Mouse (Mus musculus): Measurements from ENCODE around the gene Fbxo7.

Fbxo7 gene

DNA sequence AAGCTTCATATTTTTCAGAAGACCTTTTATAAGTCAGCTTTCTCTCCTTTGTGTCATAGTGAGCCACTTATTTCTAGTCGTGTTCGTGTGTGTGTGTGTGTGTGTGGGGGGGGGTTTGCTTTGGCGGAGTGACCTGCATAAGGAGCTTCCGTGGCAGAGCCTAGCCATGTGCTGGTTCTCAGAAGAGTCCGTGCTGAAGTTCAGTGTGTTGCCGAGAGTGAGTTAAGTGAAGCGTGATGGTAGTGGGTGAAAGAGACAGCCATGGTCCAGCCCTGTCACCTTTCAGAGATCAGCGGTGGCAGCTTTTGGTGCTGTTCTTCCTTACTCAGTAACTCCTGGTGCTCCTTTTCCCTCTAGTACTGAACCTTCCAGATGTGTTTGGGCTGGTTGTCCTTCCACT, 22.3 kb downstream of the Fbxo7 start:
- DNase-seq, result peak; percentile 47 to 64

DNA sequence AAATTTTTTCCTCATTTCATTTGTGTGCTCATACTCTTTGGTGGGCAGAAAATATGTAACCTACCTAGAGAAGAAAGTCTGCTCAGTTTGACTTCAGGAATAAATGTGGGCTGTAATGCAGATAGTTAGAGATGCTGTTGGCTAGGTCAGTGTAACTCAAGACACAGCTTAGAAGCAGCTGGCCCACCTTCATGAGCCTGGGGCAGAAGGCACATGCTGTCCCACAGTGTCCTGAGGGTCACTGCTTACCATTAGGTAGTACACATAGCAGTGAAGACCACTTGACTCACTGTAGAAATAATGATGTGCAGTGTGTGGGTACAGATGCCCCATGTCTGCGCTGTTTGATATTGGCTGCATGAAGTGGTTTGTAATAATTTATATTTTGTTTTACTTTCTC, 24.6 kb downstream of the Fbxo7 start:
- DNase-seq, result no peak

DNA sequence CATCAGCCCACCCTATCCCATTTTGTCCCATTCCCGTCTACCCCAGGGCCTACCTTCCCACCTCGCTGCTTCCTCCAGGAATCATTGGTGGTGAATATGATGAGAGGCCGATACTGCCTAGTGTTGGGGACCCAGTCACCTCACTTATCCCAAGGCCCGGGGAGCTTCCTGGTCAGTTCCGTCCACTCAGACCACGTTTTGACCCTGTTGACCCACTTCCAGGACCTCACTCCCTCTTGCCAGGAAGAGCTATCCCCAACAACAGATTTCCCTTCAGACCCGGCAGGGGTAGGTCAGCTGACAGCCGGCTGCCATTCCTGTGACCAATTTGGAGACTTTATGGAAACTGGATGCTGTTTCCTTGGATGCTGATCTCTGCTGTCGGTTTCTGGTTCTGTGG, 26.0 kb downstream of the Fbxo7 start:
- no peak for DNase-seq

DNA sequence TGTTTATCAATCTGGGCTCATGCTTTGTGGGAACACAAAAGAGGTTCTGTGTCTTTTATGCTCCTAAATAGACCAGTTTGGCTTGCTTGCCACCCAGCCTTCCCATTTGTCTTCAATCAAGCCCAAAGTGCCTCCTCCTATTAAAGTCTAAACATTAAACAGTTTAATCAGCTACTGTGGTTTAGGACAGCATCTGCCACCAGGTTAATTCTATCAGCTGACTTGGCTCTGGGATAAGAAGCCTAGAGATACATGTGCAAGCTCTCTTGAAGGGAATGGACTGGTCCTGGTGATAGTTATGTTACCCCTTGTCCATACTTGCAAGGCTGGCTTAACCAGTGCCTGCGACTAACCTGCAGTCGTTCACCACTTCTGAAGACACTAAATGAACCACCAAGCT, 28.8 kb downstream of the Fbxo7 start:
- DNase-seq, result peak in 1 of 2 experiments; percentile 54

DNA sequence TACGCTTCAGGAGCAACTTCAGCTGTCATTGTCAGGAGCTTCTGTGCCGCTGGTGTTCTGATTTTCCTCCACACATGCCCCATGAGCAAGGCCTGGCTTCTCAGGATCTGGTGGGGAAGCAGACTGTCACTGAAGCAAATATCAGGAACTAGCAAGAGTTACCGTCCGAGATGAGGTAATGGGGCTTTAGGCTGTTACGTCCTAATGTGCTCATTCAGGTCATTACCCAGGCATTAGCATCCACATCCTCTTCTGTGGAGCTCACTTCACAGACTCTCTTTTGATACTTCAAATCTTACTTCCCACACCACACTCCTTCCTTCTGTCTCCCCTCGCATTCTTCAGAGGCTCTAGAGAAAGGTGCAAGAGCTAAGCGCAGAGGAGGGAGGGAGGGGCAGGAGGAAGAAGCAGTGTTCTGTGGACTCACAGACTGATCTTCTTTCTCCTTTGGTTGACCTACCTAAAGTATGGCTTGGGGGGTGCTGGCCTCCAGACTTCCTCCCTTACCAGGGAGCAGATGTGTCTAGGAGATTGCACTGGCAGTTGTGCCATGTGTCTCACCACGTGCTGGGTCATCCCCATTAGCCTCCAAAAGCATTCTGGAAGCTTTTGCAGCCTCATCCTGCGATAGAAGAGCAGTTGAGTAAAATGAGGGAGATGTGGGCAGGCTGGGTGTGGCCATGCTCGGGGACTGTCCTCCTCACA, 31.2 kb downstream of the Fbxo7 start:
- DNase-seq, result no peak

DNA sequence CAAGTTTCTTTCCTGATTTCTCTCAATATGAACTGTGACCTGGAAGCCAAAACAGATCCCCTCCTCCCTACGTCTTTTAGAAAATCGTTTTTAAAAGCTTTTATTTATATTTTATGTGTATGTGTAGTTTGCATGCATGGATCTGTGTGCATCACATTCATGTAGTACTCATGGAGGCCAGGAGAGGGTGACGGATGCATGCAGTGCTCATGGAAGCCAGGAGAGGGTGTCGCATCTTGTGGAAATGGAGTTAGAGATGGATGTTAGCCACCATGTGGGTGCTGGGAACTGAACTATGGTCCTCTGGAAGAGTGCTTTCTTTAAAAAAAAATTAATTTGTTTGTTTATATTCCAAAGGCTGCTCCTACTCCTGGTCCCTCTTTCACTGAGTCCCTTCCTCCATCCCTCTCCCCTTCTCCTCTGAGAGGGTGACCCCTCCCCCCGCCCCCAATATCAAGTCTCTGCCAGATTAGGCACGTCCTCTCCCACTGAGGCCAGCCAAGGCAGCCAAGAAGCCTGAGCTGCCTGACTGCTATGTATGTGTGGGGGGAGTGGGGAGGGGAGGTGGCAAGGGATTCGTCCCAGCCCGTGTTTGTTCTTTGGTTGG, 34.6 kb downstream of the Fbxo7 start:
- no peak for DNase-seq

DNA sequence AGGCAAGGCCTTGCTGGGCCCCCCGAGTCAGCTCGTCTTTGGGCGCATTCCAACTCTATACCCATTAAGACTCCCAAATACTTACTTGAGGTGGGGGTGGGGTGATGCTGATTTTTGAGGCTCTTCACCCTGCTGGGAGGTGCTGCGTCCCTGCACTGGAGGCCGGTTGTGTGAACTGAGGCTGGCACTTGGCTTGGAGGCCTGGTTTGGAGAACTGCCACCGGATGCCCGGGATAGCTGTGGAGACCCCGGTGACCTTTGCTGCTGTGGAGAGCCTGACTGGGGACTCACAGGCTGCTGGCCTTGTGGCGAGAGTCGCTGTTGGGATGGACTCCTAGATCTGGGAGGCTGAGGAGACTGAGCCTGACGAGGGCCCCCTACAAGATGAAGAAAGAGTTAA, 35.5 kb downstream of the Fbxo7 start:
- DNase-seq, result peak; percentile 81 to 83

DNA sequence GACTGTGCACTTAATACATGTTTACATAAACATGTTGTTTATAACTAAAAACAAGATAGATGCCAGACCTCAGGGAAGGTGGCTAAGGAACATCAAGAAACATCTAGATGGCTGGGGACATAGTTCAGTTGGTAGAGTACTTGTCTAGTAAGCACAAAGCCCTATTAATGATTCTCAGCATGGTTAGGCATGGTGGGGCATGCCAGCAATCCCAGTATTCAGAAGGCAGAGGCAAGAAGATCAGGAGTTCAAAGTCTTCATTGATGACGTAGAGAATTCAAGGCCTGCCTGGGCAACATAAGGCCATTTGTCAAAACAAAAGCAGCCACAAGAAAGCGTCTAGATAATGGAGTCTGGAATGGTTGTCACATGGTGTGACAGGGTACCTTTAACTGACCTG, 35.9 kb downstream of the Fbxo7 start:
- DNase-seq, result peak; percentile 65 to 90

DNA sequence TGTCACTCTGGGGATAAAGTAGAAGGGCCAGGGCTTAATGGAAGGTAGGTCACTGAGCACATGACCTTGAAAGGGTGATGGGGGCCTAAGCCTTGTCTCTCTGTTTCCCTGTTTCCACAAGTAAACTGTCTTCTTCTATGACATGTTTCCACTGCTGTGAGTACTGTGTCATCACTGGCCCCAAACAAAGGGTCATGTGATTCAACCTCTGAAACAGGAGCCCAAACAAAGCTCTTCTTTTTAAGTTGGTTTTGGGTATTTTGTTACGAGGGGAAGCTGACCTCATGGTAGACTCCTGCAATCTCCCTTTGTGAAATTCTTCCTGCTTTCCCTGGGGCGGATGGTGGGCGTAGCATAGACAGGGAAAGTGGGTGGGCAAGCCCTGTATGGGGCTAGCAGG, 38.5 kb downstream of the Fbxo7 start:
- no peak for DNase-seq

DNA sequence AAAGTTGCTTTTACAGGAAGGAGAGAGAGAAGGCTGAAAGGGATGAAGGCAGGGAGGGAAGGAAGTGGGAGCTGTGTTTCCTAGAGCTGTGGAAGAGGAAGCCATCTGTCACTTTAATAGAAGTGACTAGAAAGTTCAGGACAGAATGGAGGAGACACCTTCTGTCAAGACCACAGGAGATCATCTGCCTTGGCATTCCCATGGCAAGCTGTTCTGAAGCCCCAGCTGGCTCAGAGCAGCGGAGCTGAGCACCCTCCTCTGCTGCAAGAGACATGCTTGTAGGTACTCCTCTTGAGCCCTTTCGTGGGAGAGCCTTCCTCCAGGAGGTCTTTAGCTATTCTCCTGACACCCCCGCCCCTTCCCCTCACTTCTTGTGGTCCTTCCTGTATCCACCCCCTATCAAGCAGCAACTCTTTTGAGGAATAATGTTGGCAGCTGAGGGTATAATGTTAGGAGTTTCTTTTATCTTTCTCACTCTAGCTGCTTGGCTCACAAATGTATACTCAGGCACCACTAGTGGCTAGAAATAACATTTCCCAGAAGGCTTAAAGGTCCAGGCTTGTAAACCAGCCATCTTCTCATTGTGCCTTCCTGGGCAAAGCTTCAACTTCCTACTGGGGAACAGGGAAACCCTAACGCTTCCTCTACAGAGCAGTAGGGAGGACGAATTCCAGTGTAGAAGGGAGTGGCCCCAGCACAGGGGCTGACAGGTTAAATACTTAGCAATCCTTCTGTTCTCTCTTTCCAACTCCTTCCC, 40.7 kb downstream of the Fbxo7 start:
- DNase-seq, result no peak

DNA sequence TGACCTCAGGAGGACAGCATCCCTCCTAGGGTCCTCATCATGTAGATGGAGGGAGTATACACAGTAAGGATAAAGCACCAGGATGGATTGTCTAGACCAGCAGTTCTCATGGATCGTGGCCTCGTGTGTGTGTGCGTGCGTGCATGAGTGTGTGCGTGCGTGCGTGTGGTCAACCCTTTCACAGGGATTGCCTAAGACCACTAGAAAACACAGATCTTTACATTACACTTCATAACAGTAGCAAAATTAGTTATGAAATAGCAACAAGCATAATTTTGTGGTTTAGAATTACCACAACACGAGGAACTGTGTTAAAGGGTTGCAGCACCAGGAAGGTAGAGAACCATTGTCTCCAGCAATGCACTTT, 41.2 kb downstream of the Fbxo7 start:
- no peak for DNase-seq

DNA sequence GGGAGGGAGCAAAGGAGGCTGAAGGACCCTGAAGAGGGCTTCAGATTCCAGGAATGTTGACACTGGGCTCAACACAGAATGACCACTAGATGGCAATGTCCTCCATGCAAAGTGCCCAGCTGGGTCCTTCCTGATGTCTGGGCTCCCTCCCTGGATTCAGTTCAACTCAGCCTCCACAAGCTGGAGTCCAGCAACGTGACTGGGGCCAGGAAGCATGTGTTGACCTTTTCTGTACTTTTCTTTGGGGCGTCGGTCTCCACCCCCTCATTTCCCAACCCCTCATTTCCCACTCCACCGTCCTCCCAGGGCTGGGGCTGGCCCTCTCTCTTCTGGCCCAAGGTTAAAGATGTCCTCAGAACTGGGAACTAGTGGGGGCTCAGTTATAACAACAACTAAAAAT, 43.2 kb downstream of the Fbxo7 start:
- DNase-seq, result peak; percentile 87 to 96

DNA sequence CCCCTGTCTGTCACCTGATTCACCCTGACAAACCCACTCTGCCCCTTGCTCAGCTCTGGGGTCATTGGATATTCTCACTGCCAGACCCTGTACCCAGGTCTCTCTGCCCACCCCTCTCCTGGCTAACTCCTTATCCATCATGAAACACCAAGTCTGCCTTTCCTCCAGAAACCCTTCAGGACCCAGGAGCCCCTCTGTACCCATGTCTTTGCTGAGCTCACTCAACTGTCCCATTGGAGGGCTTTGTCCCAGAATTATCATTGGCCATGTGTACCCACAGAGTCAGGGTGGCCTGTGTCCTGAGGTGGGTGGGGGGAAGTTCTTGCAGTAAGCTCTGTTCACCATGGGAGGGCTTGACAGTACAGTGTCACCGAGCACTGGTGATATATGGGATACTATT, 43.9 kb downstream of the Fbxo7 start:
- no peak for DNase-seq

DNA sequence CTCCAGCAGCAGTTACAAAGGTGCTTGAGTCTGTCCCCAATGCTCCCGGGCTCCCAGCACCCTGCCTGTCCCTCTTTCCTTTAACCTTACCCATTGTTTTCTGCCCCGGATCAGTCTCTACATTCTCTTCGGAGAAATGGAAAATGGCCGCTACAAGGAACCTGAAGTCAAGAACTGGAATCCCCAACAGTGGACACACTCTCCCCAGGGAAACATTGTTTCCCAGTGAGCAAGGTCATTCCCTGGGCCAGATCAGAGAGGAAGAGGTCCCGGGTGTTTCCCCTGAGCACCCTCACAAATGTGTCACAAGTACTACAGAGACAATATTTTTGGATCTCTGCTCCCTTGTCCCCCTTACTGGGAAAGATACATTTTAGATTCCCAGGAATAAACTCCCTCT, 44.9 kb downstream of the Fbxo7 start:
- no peak for DNase-seq

DNA sequence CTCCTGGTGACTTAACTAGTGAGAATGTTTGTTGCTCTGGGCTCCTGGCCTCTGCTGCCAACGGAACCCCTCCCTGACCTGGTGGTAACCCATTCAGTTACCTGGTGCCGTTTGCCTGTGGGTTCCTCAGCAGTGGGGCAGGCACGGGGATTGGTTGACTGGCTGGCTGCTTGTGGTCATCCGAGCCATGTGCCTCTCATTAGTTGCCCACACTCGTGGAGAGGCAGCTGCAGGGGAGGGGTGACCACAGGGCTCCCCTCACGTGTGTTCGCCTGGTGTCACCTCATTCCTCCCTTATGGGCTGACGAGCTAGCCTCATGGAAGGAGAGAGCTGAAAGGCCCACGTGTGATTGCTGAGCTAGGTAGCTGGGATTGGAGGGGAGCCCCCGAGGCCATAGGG, 46.1 kb downstream of the Fbxo7 start:
- DNase-seq, result no peak

DNA sequence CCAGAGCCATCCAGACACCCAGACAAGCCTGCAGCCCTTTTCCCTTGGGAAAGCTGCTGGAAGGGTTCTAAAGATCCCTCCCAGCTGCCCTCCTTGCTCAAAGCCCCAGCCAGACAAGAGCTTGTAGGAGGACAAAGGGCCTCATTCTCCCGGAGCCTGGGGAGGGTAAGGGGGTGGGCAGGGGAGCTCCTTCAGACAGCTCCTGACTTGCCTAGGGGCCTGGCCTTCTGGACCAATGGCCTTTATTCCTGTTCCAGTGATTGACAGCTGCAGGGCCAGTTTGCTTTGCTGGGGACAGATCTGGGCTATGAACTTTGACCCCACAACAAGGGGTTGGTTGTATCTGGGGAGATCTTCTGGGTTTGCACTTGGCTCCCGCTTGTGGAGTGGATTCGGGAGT, 47.6 kb downstream of the Fbxo7 start:
- DNase-seq, result peak; percentile 75 to 85

DNA sequence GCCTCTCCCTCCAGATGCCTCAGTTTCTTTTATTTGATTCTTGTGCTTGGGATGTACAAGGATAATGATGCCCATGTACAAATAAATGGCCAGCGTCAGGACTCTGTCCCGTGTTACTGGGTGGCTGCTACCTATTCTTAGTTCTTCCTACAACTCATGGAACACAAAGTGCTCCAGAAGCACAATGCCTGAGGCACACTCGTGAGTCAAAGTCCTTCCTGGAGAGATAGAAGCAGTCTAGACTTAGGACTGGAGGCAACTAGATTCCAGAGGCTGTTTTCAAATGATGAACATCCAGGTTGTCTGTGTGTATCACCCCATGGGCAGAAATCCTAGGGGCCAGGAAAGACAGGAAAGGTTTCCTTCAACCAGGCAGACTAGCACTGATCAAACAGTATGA, 49.0 kb downstream of the Fbxo7 start:
- DNase-seq, result no peak

DNA sequence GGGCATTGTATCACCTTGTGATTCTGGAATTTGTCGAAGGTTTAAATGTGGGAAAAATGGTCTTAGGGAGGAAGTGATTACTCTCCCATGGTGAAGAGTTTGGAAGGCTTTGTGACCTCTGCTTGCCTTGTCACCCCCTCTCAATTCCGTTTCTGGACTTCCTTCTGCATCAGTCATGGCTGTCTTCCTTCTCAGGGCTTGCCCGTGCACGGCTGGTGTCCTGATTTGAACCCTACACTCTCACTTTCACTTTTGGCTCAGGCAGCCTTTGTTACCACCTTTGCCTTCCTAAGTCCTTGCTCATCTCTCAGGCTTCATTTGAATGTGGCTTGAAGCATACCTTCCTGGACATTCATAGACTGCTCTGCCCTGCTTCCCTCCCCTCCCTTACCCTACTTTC, 52.4 kb downstream of the Fbxo7 start:
- DNase-seq, result peak in 1 of 2 experiments; percentile 47

DNA sequence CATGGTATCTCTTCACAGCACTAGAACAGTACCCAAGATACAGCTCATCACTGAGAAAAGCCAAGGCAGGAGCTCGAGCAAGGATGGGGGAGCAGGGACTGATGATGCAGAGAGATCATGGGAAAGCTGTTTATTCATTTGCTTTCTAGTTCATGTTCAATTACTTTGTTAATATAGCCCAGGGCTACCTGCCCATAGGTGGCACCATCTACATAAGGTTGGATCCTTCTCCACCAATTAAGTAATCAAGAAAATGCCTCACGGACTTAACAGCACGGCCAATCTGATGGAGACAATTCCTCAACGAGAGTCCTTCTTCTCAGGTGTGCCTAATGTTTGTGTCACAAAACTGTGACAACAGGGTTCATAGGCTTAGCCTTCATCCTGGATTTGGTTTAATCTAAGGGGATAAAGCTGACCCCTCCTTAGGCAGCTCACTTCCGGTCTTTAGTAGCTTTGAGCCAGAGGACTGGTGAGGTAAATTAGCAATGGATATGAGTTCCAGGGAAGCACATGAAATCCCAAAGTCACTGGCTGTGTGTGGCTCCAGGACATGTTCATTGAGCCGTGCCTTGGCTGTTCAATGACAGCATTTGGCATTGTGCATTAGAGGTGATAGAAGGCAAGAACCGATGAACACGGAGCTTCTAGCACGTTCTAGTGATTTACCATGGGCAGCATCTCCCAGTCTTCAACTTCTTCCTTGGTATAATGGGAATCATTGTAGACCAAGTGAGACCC, 53.4 kb downstream of the Fbxo7 start:
- peak; percentile 77 to 82 for DNase-seq

DNA sequence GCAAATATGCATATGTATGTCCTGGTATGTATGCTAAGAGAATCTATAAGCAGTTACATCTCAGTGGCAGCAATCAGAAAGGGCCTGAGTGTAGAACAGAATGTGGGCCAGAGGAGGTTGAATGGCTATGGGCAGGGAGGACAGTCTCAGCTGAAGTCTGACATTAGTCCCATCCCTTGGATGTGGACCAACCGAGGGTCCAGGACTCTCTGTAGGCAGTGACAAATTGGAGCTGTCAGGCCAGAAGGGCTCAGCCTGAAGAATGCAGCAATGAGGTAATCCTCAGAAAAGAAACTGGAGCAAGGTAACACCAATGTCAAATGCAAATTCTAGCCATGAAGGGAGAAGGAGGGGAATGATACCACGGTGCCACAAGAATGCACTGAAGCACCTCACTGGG, 55.5 kb downstream of the Fbxo7 start:
- DNase-seq, result no peak

DNA sequence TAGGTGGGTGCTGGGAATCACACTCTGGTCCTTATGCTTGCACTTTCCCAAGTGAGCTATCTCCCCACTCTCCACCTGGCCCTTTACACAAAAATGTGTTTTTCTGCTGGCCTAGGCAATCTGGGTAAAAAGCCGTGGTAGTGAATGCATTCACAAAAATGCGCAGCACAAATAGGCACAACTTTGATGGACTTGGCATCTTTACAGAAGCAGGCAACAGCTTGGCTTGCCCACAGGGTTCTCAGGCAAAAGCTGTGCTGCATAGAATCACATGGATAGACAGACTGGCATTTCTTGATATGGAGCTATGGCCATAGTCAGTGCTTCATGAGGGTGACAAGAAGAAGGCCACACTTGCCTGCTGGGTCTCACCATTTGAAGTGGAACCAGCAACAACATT, 57.0 kb downstream of the Fbxo7 start:
- DNase-seq, result no peak

DNA sequence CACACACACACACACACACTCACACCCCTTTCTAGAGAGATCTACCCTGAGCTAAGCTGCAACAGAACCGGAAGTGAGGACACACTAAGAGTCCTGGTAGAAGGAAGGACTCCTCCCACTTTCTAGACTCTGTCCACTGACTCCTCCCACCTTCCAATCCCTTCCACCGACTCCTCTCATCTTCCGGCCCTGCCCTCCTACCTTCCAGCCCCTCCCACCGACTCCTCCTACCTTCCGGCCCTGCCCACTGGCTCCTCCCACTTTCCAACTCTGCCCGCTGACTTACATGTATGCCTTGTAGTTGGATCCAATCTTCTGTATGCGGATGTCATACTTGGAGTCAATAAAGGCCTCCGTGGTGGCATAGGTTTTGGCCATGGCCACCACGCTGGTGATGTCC, 58.1 kb downstream of the Fbxo7 start:
- no peak for DNase-seq

DNA sequence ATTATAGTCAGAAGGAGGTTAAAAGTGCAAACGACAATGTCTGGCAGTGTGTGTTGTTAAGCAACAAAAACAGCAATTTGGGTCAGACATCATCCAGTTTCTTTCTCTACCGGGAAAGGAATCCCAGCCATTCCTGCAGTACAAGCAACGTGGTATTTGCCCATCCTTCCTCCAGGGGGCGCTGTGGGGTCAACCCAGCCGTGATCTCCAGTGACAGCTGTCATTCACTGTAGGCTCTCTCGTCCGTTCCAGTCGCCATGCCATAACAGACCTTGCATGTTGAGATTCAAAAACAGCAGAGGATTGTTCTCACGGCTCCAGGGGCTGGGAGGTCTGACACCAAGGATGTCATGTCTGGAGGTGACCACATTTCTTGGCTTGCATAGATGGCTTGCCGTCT, 70.1 kb downstream of the Fbxo7 start:
- DNase-seq, result peak in 1 of 2 experiments; percentile 72

Data from kidney, postnatal 36 days (tissue).